Mouse (Mus musculus) forebrain, embryonic 15.5 days (tissue): ENCODE measurements around the gene Cd83. TPM values are rescaled to one million over a fixed set of nuclear protein-coding genes. Genes with fewer than 3 reads are reported as not detected.

Source experiments
- ATAC-seq: fragments of 200-750 bp; cut with Nextera tagmentation; replicated peaks from 2 replicates; pipeline ENCODE4 v1.8.0; 2017; ENCODE audit warnings: mild to moderate bottlenecking, moderate TSS enrichment, moderate library complexity
- H3K27ac ChIP-seq: fragments of 300-500 bp; sonication (generic); replicated peaks from 2 replicates; pipeline ENCODE4 v1.5.1; 2015; ENCODE audit warnings: mild to moderate bottlenecking, inconsistent platforms
- H3K27me3 ChIP-seq: fragments of 300-500 bp; sonication (generic); 2 replicates; pipeline ENCODE4 v1.6.1; 2015; ENCODE audit warnings: inconsistent platforms
- H3K36me3 ChIP-seq: fragments of 300-500 bp; sonication (generic); 2 replicates; pipeline ENCODE4 v1.6.1; 2015; ENCODE audit warnings: mild to moderate bottlenecking, inconsistent platforms
- H3K4me1 ChIP-seq: fragments of 300-500 bp; sonication (generic); 2 replicates; pipeline ENCODE4 v1.6.1; 2015; ENCODE audit warnings: inconsistent platforms
- H3K4me2 ChIP-seq: fragments of 300-500 bp; sonication (generic); replicated peaks from 2 replicates; pipeline ENCODE4 v1.6.1; 2015; ENCODE audit warnings: mild to moderate bottlenecking, inconsistent platforms
- H3K4me3 ChIP-seq: fragments of 300-500 bp; sonication (generic); 2 replicates; pipeline ENCODE4 v1.5.1; 2015; ENCODE audit warnings: mild to moderate bottlenecking, inconsistent platforms
- H3K9ac ChIP-seq: fragments of 300-500 bp; sonication (generic); replicated peaks from 2 replicates; pipeline ENCODE4 v1.6.1; 2015; ENCODE audit warnings: mild to moderate bottlenecking, inconsistent platforms
- H3K9me3 ChIP-seq: fragments of 300-500 bp; sonication (generic); 2 replicates; pipeline ENCODE4 v1.6.1; 2016; ENCODE audit warnings: inconsistent platforms
- WGBS: fragments of 180-500 bp; shearing (Covaris S2); methylation state at CpG from one replicate; pipeline ENCODE4 v1.1.7; 2015; ENCODE audit warnings: mixed read lengths; 5-methylcytosine and 5-hydroxymethylcytosine counted together
- polyA plus RNA-seq: library from polyadenylated mRNA; unstranded; fragments of >200 nt; fragmentation: Nextera tagmentation; extraction: Ambion mirVana; gene quantifications from 2 replicates; pipeline ENCODE4 v1.2.1, GENCODE M21; 2015

Cd83 gene
- polyA plus RNA-seq, 1 experiment from 2014 or later, result 5.8 TPM

GRCm38 (mm10) chr13:43761156-43761855, 23.3 kb upstream of the Cd83 start:
- Histone ChIP-seq H3K9me3 (no peaks in the 10 kb centered on the region), H3K27me3 (no peaks in the 10 kb centered on the region), H3K4me3 (no peak overlapping the region), H3K27ac (no peak overlapping the region), H3K4me1 (peaks cover 11% of the 10 kb centered on the region), H3K4me2 (no peak overlapping the region), H3K36me3 (no peaks in the 10 kb centered on the region), H3K9ac (no peak overlapping the region)
- WGBS, result 92% methylated on average over 12 of the region's 12 CpGs
- ATAC-seq, result no peak

- no peak for ATAC-seq
- 94% methylated on average over 9 of the region's 9 CpGs for WGBS
- no peak overlapping the region for H3K4me2 ChIP-seq
- no peaks in the 10 kb centered on the region for H3K9me3 ChIP-seq
- no peak overlapping the region for H3K4me3 ChIP-seq
- no peaks in the 10 kb centered on the region for H3K36me3 ChIP-seq
- peaks cover 19% of the 10 kb centered on the region for H3K4me1 ChIP-seq
- H3K27ac ChIP-seq, result no peak overlapping the region
- H3K9ac ChIP-seq, result no peak overlapping the region
- H3K27me3 ChIP-seq, result no peaks in the 10 kb centered on the region
Measured at GRCm38 (mm10) chr13:43762901-43763300, 21.7 kb upstream of the Cd83 start.

GRCm38 (mm10) chr13:43763301-43763994, 21.1 kb upstream of the Cd83 start:
- Histone ChIP-seq H3K9me3 (no peaks in the 10 kb centered on the region), H3K27me3 (no peaks in the 10 kb centered on the region), H3K27ac (no peak overlapping the region), H3K36me3 (no peaks in the 10 kb centered on the region), H3K4me2 (no peak overlapping the region), H3K9ac (no peak overlapping the region), H3K4me1 (peaks cover 19% of the 10 kb centered on the region), H3K4me3 (no peak overlapping the region)
- WGBS, result 92% methylated on average over 12 of the region's 12 CpGs
- no peak for ATAC-seq

- Histone ChIP-seq H3K27ac (peak overlapping the region; percentile 44), H3K36me3 (no peaks in the 10 kb centered on the region), H3K4me3 (no peak overlapping the region), H3K4me1 (peaks cover 19% of the 10 kb centered on the region), H3K27me3 (no peaks in the 10 kb centered on the region), H3K9ac (no peak overlapping the region), H3K4me2 (no peak overlapping the region), H3K9me3 (no peaks in the 10 kb centered on the region)
- ATAC-seq, result peak; percentile 81
- WGBS, result 52% methylated on average over 8 of the region's 8 CpGs
Measured at GRCm38 (mm10) chr13:43763995-43764579, 20.5 kb upstream of the Cd83 start.

- no peaks in the 10 kb centered on the region for H3K36me3 ChIP-seq
- H3K9ac ChIP-seq, result no peak overlapping the region
- H3K27ac ChIP-seq, result no peak overlapping the region
- no peaks in the 10 kb centered on the region for H3K9me3 ChIP-seq
- H3K27me3 ChIP-seq, result no peaks in the 10 kb centered on the region
- no peak for ATAC-seq
- no peak overlapping the region for H3K4me3 ChIP-seq
- H3K4me2 ChIP-seq, result no peak overlapping the region
- peaks cover 19% of the 10 kb centered on the region for H3K4me1 ChIP-seq
- WGBS, result 86% methylated on average over 11 of the region's 11 CpGs
Measured at GRCm38 (mm10) chr13:43765293-43765814, 19.2 kb upstream of the Cd83 start.

DNA sequence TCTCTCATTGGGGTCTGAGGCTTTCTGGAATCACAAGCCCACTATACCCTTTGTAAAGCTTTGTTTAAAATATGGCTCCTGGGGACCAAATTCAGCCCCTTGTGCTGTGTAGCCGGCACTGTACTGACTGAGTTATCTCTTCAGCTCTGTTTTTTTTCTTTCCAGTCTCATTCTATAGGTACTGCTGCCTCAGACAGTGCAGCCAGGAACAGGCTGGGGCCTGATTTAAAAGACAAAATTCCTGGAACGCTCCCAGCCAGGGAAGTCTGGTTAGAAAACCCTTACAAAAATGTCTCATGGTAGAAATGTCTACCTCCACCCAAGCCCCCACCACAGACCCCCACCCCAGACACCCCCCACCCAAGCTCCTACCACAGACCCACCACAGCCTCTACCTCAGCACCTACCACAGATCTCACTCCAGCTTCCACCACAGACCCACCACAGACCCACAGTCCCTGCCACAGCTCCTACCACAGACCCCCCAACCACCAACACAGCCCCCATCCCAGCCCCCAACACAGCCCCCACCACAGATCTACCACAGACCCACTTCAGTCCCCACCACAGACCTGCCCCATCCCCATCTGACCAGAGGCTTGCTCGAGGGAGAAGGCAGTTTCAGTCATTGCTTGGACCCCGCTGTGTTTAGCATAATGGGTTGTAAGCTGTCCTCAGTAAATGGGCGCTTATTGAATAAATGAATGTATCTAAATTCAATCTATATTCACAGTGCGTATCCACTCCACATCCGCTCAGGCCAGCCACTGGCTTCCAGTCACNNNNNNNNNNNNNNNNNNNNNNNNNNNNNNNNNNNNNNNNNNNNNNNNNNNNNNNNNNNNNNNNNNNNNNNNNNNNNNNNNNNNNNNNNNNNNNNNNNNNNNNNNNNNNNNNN, 17.5 kb upstream of the Cd83 start:
- H3K27me3 ChIP-seq, result no peaks in the 10 kb centered on the region
- H3K9me3 ChIP-seq, result no peaks in the 10 kb centered on the region
- WGBS, result 44% methylated on average over 7 of the region's 7 CpGs
- peaks cover 19% of the 10 kb centered on the region for H3K4me1 ChIP-seq
- H3K4me2 ChIP-seq, result no peak overlapping the region
- H3K27ac ChIP-seq, result no peak overlapping the region
- H3K4me3 ChIP-seq, result no peak overlapping the region
- ATAC-seq, result peak; percentile 72
- no peaks in the 10 kb centered on the region for H3K36me3 ChIP-seq
- H3K9ac ChIP-seq, result no peak overlapping the region

DNA sequence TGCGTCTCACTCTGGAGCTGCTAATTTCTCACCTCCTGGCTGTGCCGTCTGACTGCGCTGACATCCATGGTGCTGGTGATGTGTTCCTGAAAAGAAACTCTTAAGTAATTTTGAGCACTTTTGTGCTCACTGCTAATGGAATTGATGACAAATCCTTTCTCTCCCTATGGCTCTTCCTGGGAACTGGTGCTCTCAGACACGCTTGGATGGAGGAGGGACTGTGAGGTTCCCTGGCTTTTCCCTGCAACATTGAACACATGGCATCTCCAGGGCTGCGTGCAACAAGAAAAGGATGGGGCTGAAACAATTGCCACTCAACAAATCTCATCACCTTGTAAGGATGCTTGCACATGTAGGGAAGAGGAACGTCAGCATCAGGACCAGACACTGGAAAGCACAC, 11.6 kb upstream of the Cd83 start:
- H3K36me3 ChIP-seq, result no peaks in the 10 kb centered on the region
- ATAC-seq, result no peak

GRCm38 (mm10) chr13:43773965-43774566, 10.5 kb upstream of the Cd83 start:
- peak overlapping the region; percentile 65 for H3K27ac ChIP-seq
- H3K27me3 ChIP-seq, result no peaks in the 10 kb centered on the region
- peaks cover 18% of the 10 kb centered on the region for H3K4me1 ChIP-seq
- H3K4me2 ChIP-seq, result no peak overlapping the region
- no peak overlapping the region for H3K9ac ChIP-seq
- no peak overlapping the region for H3K4me3 ChIP-seq
- 29% methylated on average over 15 of the region's 15 CpGs for WGBS
- ATAC-seq, result peak; percentile 78
- no peaks in the 10 kb centered on the region for H3K36me3 ChIP-seq
- no peaks in the 10 kb centered on the region for H3K9me3 ChIP-seq

More for the DNA sequence above, 11.6 kb upstream of the Cd83 start:
- WGBS, result 72% methylated on average over 6 of the region's 6 CpGs
- no peak overlapping the region for H3K27ac ChIP-seq
- H3K4me1 ChIP-seq, result peaks cover 18% of the 10 kb centered on the region
- H3K27me3 ChIP-seq, result no peaks in the 10 kb centered on the region
- H3K4me3 ChIP-seq, result no peak overlapping the region
- H3K4me2 ChIP-seq, result no peak overlapping the region
- H3K9me3 ChIP-seq, result no peaks in the 10 kb centered on the region
- no peak overlapping the region for H3K9ac ChIP-seq

DNA sequence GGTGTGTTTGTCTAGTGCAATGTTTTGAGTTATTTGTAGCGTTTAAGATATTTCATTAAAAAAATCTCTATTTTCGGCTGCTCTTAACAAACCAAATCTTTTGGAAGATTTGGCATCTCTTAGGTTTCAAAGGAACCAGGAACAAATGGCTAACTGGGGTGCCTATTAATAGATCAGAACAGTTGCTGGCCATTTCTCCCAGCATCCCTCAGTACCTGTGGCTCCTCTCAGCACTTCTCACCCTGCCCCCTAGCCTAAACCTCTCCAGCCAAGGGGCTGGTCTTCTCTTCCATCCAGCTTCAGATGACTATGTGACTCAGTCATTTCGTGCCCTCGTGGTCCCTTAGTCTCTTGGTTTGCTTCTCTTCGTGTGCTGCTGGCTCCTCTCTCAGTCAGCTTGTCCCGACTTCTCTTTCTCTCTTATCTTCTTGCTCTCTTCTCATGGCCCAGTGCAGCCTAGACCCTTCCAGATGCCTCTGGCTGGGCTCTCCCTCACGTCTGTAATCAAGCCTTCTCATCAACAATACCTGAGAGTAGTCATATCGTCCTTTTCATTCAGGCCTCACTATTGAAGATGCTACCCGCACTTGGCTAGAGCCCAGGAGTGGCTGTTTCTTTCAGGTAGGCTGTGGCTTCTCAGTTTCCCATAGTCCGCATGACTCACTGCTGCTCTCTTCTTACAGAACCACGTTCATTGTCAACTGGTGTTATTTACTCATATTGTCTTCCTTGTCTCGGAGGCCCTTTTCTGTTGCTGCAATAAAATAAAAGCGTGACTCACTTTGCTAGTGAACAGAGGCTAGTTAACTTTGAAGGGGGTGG, 9.8 kb upstream of the Cd83 start:
- no peak overlapping the region for H3K4me2 ChIP-seq
- H3K27ac ChIP-seq, result peak overlapping the region; percentile 65; the same call in 1 of the 2 replicates
- no peaks in the 10 kb centered on the region for H3K36me3 ChIP-seq
- H3K9me3 ChIP-seq, result no peaks in the 10 kb centered on the region
- H3K27me3 ChIP-seq, result no peaks in the 10 kb centered on the region
- peak; percentile 19 for ATAC-seq
- no peak overlapping the region for H3K4me3 ChIP-seq
- peaks cover 18% of the 10 kb centered on the region for H3K4me1 ChIP-seq
- H3K9ac ChIP-seq, result no peak overlapping the region
- 79% methylated on average over 13 of the region's 13 CpGs for WGBS

GRCm38 (mm10) chr13:43775427-43775733, 9.2 kb upstream of the Cd83 start:
- Histone ChIP-seq H3K27ac (no peak overlapping the region), H3K27me3 (no peaks in the 10 kb centered on the region), H3K9ac (no peak overlapping the region), H3K4me2 (no peak overlapping the region), H3K4me1 (peaks cover 18% of the 10 kb centered on the region), H3K9me3 (no peaks in the 10 kb centered on the region), H3K4me3 (no peak overlapping the region), H3K36me3 (no peaks in the 10 kb centered on the region)
- no peak for ATAC-seq
- WGBS, result 85% methylated on average over 2 of the region's 2 CpGs
